ENCODE assay signal across 8 mouse cellular contexts in the genomic region with DNA sequence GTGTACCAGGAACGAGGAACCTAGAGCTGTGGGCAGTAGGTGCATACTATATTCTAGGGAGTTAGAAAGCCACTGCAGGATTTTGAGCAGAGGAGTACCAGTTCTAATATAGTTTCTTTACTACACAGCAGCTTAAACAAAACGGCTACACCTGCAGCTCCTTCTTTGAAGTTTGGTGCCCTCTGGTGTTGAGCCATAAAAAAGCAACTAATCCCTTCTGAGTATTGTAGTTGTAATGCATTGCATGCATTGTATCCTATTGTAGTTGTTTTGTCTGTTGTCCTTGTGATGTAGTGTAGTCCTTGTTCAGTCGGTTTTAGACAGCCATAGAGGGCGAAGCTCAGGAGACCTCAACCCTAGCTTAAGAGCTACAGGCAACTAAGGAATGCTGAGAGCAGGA.
A peak's percentile ranks its signal among the peaks of the same experiment; 100 is the strongest.
DNase-seq lines count a peak whose midpoint lies in the region; ATAC-seq and TF ChIP-seq lines count a peak whose summit lies in the region.
"Had no signal": no experiment of that assay in that cellular context is flagged by ENCODE, and none has a peak within 500 bp of the region (broad histone marks: within the 10 kb centered on the region; RNA-seq: fewer than 3 reads in every experiment).

No protein-coding gene starts in this region.

- H3K27ac ChIP-seq in heart, postnatal 0 days (ENCODE audit: low read depth) = no peak overlapping the region
- H3K27ac ChIP-seq: limb, embryonic 12.5 days had no signal

- peak; percentile 80 for TF ChIP-seq CTCF in heart, postnatal 0 days (IDR thresholded peaks at IDR 0.05; ENCODE audit: low read depth)

- H3K27me3 ChIP-seq in heart, postnatal 0 days (ENCODE audit: control insufficient read depth, insufficient read depth, low read length) = no peaks in the 10 kb centered on the region
- H3K27me3 ChIP-seq: limb, embryonic 12.5 days had no signal

- no peak for TF ChIP-seq EP300 in heart, postnatal 0 days (IDR thresholded peaks at IDR 0.05; ENCODE audit: low read depth)

- no peak overlapping the region for H3K4me2 ChIP-seq in heart, postnatal 0 days (ENCODE audit: low read depth, low read length)
- H3K4me2 ChIP-seq: limb, embryonic 12.5 days had no signal

- no peaks in the 10 kb centered on the region for H3K4me1 ChIP-seq in heart, postnatal 0 days (ENCODE audit: control insufficient read depth, insufficient read depth)
- H3K4me1 ChIP-seq: limb, embryonic 12.5 days had no signal

- H3K4me3 ChIP-seq in heart, postnatal 0 days (ENCODE audit: low read depth, low read length) = no peak overlapping the region
- H3K4me3 ChIP-seq: limb, embryonic 12.5 days had no signal

- no peak for ATAC-seq in heart, postnatal 0 days (ENCODE audit: insufficient read depth, low read depth)

- H3K9ac ChIP-seq in heart, postnatal 0 days (replicated peaks; ENCODE audit: low read depth, low read length) = no peak overlapping the region
- H3K9ac ChIP-seq: limb, embryonic 12.5 days had no signal

- H3K9me3 ChIP-seq in heart, postnatal 0 days (replicated peaks; ENCODE audit: control insufficient read depth, low read length) = no peaks in the 10 kb centered on the region
- H3K9me3 ChIP-seq: limb, embryonic 12.5 days had no signal

- peak; percentile 60 to 74 for DNase-seq in CD8-positive naive resting alpha-beta T cell, adult 2 months (ENCODE audit: low read depth in 2 of 2, low spot score in 2 of 2)
- peak; percentile 73 for DNase-seq in MN1 (ENCODE audit: low spot score)
- DNase-seq in cerebellum, adult 9-10 months = peak; percentile 85
- peak; percentile 65 for DNase-seq in heart, postnatal 0 days (ENCODE audit: low spot score)
- peak; percentile 77 for DNase-seq in layer of hippocampus, adult 11-12 months (ENCODE audit: low spot score)
- peak; percentile 78 for DNase-seq in lung, postnatal 25 days (ENCODE audit: low spot score)
- peak; percentile 69 to 79 for DNase-seq in right cerebral cortex, postnatal 10 days (ENCODE audit: low spot score in 2 of 2)

- WGBS in heart, postnatal 0 days = 42% methylated on average over 4 of the region's 4 CpGs

- H3K36me3 ChIP-seq in heart, postnatal 0 days (replicated peaks; ENCODE audit: control insufficient read depth, insufficient read depth, low read length) = peaks cover 43% of the 10 kb centered on the region
